Mouse (Mus musculus) WW6 (cell line): Measurements from ENCODE around the gene Cngb1.

ENCODE experiments used
- DNase-seq: peaks from one replicate; pipeline ENCODE4 v3.0.0-alpha.2; 2013; ENCODE audit warnings: low read depth, low spot score

Cngb1 gene

DNA sequence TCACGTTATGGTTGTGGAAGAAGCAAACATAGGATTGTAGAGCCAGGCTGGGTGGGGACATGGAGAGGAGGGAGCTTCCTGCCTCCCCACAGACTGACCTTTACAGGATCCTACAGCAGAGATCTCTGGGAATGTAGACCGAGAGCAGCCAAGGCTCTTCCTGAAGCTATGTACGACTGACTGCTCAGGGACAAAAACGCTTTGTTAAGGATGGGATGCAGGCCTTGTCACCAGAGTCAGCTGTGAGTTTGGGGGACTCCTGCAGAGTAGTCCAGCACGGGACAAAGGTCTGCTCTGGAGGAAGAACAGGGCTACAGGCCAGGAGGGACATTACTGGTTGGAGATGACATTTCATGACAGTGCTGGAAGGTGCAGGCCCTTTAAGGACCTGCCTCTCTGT lies 18.3 kb upstream of the Cngb1 start:
- DNase-seq = no peak

DNA sequence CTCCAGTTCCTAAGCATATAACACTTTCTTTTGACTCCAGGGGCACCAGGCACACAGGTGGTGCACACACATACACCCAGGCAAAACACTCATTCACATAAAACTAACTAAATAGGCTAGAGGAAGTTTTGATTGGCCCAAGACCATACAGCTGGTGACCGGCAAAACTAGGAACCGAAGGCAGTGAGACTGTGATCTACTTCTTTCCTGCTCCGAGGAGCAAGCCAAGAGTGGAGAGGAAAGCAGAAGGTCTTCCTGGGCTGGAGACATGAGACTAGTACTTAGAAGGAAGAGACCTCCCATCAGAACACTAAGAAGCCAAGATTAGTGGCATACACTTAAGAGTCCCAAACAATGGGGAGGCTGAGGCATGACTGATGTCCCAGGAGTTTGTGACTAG lies 16.8 kb upstream of the Cngb1 start:
- no peak for DNase-seq

DNA sequence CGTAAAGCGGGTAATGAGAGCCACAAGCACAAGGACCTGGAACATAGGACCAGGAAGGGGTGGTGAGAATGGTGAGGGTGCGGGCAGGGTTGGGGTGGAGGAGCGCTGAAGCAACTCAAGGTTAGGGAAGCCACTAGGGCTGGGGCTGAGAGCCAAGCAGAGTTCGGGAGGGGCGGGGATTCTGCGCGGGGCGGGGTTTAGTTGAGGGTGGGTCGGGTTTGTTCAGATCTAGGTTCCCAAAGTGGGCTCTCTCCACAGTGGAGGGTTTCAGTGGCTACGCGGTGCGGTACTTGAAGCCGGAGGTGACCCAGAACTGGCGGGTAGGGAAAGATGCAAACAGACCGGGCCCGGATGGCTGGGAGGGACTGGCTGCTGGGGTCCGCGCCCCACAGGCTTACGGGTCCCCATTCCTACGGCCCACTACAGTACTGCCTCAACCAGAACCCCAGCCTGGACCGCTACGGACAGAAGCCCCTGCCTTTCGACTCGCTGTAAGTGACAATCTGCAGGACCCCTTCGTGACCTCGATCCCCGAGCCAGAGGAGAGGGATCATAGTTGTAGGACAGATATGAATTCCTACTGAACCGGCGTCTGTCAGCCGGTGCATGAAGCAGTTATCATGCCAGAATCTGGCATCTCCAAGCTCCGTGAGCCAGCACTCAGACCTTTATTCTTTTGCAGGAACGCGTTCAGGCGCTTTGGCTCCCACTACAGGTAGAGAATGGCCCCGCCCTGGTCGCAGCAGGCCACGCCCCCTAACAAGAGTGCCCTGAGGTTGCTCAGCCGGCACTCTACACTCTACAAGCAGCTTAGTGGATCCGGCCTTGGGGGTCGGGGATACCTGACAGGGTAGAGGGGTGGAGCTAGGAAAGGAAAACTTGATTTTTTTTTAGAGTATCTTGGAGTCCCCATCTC lies 14.1 kb upstream of the Cngb1 start:
- DNase-seq = peak; percentile 63

DNA sequence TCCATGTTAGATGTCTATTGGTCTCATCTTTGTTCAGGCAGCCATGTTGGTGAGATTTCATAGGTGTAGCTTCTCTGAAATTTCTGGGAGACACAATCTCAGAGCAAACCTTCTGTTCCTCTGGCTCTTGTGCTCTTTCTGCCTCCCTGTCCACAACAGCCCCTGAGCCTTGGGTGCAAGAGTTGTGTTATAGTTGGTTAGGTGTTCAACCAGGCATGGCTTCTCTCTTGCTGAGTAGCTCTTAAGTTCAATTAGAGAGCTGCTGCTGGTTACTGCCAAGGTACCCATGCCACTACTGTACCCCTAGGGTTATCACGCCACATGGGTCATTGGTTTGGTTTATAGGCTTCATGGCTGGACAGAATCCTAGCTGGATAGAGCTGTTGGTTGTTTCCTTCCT lies 9.0 kb upstream of the Cngb1 start:
- no peak for DNase-seq

DNA sequence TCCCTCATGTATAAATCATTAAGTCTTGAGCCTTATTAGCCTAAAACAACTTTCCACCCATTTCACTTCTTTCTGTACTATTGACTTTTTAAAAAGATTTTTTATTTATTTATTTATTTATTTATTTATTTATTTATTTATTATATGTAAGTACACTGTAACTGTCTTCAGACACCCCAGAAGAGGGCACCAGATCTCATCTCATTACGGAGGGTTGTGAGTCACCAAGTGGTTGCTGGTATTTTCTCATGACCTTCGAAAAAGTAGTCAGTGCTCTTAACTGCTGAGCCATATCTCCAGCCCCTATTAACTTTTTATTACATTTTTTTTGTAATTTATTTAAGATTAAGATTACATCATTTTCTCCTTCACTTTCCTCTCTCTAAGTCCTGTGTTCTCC lies 8.3 kb upstream of the Cngb1 start:
- no peak for DNase-seq

DNA sequence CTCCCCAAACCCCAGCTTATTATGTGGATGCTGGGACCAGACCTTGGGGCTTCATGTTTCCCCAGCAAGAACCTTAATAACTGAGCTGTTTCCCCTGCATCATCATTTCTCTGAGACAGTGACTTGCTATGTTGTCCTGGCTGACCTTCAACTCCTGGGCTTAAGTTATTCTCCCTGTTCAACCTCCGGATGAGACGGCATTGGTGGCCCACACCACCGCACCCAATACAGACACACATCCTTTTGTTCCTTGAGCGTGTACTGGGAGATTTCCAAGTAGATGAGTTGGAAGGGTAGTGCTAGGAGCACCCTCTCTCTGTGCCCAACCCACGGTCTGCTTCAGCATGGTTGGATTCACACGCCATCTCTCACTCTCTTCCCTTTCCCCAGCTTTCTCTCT lies 7.5 kb upstream of the Cngb1 start:
- no peak for DNase-seq

DNA sequence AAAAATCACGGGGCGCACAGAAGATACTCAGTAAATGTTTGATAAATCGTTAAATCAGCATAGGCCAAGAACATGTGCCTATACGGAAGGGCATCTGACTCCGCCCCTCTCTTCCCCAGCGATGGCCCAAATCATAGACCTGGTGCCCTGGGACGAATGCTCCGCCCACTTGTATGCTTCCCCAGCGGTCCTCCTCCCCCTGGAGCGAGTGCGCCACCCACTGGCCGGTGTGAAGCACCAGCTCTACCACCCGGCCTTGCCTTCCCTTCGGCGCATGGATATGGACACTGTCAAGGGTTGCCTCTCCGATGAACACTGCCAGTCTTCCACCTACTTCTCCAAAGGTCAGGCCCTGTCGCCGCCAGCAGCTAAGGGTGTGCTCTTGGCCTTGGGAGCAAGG lies 6.5 kb upstream of the Cngb1 start:
- peak; percentile 64 for DNase-seq

DNA sequence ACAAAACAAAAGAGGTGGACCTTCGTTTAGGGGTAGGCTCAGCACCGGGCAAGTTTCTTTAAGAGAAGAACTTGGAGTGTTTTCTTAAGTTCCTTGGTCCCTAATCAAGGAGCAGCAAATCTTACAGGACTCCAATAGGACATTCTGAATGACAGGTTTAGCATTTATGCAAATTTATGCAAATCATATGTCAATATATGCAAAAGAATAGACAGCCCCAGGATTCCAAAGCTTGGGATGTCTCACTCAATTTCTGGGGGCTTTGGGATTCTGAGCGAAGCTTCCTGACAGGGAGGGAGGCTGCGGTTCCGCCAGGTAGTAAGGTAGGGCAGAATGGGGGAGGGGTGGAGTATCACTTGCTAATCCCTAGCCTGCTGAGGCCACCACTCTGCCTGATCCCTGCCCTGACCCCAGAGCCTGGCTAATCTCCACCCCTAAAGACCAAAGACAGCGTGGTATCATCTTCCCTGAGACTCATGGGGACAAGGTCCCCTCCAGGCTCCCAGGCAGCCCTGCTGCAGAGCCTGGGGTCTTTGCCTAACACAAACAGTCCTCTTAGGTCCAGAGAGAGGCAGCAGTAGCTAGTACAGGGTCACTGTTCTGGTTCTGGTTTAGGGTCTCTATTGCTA lies 4.1 kb upstream of the Cngb1 start, which contains the start of gene Tepp:
TSS of gene Tepp (plus strand) at position 225 of the 629 bp plus-strand sequence.
- no peak for DNase-seq

DNA sequence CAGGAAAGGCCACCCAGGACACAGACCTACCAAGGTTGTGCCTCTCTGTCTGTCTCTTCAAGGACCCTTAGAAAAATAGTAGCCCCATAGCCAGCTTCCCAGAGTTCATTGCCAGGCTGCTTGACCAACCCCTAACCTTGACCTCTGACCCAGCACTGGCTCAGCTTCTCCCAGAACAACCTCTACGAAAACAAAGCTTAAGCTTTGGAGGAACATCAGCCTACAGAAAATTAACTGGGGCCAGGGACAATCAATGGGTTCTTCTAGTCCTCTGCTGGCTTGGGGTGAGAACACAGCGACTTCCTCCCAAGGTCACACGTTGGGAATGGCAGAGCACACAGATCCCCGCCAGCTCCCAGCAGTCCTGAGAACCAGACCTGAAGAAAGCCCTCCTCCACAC lies 859 bp downstream of the Cngb1 start:
- DNase-seq = no peak

DNA sequence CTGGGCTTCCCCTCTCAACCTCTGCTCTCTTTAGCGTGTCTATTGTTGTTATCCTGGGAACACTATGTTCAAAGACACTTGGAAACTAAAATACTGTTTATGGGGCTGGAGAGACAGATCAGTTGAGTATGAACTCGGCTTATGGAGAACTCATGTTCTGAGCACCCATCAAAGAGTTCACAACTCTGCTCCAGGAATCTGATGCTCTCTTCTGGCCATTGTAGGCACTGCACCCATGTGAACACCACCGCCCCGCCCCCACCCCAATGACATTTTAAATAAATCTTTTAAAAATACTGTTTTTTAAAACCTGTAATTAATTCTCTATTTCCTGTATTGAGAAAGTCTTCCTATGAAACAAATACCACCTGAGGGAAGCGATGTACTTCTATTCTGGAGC lies 4.0 kb downstream of the Cngb1 start:
- DNase-seq = no peak

DNA sequence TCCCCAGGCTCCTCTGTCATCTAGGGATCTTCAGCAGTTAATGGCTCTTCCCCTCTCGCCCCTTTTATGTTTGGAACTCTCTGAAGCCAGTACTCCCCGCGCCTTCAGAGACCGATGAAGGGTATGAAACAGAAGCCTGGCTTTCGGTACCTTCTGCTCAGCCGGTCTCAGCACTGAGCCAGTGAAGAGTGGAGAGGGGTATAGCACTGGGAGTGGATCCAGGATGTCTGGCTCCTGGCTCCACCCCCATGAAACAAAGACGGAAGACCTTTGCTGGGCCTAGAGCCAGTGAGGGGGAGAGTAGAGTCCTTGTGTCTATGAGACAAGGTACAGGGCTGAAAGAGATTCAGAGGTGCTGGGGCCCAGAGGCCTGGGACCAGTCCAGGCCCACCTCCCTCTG lies 12.5 kb downstream of the Cngb1 start:
- DNase-seq = no peak

DNA sequence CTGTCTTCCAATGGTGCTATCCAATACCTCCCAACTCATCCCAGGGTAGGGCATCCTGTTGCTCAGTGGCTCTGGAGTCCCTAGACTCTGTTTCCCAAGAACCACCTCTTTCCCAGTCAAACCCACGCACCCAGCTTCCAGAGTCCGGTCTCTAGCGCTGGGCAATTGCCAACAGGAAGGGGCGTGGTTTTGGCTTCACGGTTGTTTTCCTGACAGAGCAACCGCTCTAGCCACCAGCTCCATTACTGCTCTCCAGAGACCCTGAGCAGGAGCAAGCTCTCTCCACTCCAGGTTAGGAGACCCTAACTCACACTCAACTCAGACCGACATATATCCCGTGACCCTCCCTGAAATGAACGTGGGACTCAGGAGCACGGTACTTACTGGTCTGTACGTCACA lies 13.2 kb downstream of the Cngb1 start:
- DNase-seq = no peak

DNA sequence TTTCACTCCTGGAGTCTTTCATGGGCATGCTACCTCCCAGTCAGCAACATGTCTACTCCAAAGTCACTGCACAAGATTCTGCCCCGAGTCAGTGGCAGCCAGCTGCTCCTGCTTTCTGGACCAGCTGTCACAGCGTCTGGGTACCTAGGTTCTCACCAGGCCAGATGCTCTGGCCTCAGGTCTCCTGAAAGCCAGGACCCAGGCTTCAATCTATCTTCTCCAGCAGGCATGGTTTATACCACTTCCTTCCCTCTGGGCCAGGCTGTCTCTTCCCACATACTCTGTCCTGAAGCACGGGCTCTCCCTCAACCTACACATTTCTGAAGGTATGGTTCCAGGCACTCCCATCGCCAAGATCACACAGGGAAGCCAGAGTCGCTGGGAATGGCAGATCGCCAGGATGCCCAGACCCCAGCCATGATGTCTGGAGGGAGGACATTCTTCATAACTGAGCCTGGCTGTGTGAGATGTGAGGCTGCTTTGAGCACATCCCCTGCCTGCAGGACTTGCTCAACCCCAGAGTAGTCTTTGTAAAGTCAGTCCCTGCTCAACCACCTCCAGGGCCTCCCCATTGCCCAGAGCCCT lies 17.2 kb downstream of the Cngb1 start:
- DNase-seq = no peak

DNA sequence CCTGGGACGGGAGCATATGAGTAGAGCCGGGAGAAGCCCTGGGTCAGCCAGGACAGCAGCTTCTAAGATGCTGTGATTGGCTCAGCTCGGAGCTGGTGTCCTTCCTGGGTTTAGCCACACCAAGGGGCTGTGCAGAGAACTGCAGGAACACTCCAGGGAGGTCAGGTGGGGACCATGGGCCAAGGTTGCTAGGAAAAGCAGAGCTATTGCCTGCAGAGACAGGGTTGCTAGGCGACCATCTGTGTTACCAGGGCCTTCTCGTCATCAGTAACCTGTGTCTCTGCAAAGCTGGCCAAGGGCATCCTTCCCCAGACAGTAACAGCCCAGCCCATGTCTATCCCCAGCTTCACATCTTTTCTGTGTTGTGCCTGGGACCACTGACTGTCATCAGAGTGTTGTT lies 24.9 kb downstream of the Cngb1 start:
- DNase-seq = no peak

DNA sequence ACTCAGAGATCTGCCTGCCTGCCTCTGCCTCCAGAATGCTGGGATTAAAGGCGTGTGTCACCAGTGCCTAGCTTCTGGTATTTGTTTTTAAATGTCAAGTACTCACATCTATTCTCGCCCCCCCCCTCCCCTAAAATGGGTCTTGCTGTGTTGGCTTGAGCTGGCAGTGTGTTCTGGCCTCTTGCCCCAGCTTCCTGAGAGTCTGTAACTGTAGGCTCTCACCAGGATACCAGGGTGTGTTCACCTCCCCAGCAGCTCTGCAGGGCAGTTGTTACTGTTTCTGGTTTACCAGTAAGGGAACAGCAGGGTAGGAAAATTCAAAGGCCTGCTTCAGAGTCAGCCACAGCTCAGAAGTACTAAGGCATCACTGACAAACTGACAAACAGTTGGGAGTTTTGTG lies 33.5 kb downstream of the Cngb1 start:
- no peak for DNase-seq

DNA sequence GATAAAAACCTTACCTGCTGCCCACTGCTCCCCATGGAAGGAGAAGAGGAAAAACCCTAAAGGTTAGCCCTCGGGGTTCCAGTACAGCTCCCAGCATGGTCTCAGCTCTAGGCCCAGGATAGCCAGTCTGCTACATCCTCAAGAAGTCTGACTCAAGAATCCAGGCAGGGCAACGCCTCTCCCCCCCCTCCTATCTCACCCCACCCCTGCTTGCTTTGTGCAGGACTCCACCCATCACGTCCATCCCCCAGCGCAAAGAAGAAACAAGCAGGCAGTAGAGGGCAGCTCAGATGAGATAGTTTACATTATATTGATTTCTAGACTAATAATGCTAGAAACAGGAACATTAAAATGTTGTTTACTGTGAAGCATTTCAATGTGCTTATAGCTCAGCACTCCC lies 34.5 kb downstream of the Cngb1 start:
- DNase-seq = no peak

DNA sequence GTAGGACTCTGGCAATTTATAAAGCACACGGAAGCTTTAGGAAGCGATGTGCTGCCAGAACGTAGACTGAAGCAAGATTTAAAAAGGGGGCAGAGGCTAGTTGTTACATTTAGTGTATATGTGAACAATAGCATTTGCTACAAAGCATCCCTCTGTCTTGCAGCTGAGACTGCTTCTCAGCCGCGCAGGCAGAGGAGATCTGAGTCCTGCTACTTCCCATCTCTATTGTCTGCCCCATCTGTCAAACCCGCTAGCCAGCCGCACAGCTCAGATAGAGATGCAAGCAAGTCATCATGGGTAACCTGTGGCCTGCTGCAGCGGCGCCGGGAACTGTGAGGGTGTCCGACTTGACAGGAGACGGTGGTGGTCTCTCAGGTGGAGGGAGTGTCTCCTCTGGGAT lies 35.9 kb downstream of the Cngb1 start:
- DNase-seq = no peak

DNA sequence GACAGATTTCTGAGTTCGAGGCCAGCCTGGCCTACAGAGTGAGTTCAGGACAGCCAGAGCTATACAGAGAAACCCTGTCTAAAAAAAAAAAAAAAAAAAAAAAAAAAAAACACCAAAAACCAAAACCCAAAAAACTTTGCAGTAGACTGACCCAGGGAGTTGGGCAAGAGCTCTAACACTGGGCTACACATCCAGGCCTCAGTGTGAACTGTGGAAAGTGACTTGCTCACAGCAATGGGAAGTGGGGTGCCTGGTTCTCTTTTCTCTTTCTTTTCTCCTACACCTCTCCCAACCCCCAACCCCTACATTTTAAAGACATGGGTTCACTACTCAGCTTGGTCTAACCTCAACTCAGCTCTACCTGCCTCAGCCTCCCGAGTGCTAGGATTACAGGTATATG lies 44.2 kb downstream of the Cngb1 start:
- no peak for DNase-seq

DNA sequence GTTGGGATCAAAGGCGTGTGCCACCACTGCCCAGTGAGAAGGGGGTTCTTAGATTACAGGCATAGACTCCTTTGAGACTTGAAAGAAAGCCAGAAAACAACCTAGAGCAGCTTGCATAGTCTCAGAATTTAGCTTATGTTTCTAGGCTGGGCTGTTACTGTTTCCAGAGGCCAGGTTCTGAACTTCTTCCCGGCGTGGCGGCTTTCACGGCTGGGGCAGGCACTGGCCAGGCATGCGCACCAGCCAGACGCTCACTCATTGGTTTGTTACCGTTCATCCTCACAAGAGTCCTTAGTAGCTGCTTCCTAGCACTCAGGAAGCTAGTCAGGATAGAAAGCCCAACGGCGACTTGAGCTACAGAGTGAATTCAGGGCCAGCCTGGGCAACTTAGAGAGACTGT lies 50.8 kb downstream of the Cngb1 start:
- DNase-seq = no peak

DNA sequence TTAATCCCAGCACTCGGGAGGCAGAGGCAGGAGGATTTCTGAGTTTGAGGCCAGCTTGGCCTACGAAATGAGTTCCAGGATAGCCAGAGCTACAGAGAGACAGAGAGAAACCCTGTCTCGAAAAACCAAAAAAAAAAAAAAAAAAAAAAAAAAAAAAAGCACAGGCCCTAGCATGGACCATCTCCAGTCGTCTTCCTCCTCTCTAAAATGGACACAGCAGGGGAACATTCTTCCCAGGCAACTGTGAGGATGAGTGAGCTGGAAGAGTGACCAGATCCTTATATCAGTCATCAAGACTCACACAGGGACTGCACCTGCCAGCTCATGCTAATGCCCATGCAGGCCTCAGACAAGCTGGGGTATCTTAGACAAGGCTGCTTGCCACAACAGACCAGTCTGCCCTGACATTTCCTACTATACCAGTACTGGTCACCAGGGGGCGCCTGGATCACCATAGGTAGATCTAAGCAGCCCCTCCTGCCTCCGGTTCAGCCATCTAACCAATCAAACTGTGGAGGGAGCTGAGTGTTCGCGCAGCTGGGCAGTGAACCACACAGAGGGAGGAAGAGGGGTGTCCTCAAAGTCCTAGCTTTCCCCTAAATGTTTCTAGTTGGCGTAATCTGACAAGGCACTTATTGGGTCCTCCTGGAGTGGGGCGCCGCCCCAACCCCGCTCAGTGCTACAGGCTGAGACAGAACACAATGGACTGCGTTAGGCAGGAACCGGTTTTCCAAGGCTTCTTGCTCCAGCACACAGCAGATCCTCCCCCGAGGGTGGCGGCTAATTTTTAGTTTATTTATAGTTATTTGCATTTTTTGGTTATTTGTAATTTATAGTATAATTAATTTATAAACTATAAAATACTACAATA lies 51.6 kb downstream of the Cngb1 start:
- peak; percentile 96 for DNase-seq

DNA sequence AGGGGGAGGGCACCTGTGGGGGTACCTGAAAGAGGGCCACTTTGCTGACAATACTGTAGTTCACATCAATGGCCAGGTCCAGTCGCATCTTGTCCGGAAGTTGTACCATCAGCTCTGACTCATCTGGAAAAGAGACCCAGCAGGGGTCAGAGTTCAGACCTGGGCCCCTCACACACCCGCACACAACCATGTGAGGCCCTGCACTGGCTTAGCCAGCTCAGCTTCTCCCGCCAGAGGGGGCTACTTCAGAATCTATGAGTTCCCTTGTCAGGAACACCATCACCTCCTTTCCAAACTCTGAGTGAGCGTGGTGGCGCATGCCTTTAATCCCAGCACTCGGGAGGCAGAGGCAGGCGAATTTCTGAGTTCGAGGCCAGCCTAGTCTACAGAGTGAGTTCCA lies 54.3 kb downstream of the Cngb1 start:
- DNase-seq = peak; percentile 76

DNA sequence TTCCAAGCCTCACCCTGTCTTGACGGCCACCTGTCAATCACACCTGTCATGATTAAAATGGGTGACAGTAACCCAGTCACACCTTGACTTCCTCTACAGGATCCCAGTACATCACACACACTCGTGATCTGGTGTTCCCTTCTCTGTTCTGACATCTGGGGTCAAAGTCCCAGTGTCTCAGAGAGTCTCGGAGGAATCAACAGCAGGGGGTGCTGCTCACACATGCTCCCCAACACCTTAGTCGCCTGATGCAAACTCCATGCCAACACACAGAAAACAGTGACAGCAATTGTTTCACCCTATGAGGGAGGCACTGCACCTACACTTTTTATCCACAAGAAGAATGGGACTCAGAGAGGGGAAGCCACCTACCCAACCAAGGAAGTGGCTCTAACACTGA lies 56.5 kb downstream of the Cngb1 start:
- DNase-seq = no peak
